Mouse (Mus musculus) c-Kit-positive CD71-positive TER-119-negative erythroid progenitor cells, embryonic 14.5 days (primary cell): ENCODE measurements at regions not wholly inside any gene's neighbourhood (a gene's known extent, or its start where the extent isn't known, plus 50 kb on each side); places are given as distances from the start of the nearest gene placed in this dataset.

Experiments
- DNase-seq: peaks from one replicate; pipeline ENCODE4 v3.0.0-alpha.2; 2013; ENCODE audit warnings: low read depth

GRCm38 (mm10) chr16:20800038-20800437, 65.7 kb upstream of the Thpo start:
- no peak for DNase-seq

GRCm38 (mm10) chr16:20798115-20798514, 63.8 kb upstream of the Thpo start:
- no peak for DNase-seq

- no peak for DNase-seq
Observed at GRCm38 (mm10) chr16:20794721-20795120, 60.4 kb upstream of the Thpo start.
